Mouse (Mus musculus) MEL (cell line): ENCODE results near the gene Pdss2.

ENCODE experiments used
- CTCF ChIP-seq, 3 experiments: IDR thresholded peaks in 2 of 3; conservative IDR thresholded peaks in 1 of 3; 2 replicates each; pipeline ENCODE4 v1.5.1; 2011 to 2012; ENCODE audit warnings: low read length in 3 of 3, low read depth in 2 of 3, mild to moderate bottlenecking in 2 of 3, improper control_type of control experiment in 1 of 3, inconsistent platforms in 1 of 3, mixed read lengths in 1 of 3, moderate library complexity in 1 of 3; ENCODE audit not compliant: control insufficient read depth in 1 of 3, insufficient read depth in 1 of 3, poor library complexity in 1 of 3, severe bottlenecking in 1 of 3
- GATA1 ChIP-seq: IDR thresholded peaks from 2 replicates; pipeline ENCODE4 v1.6.1; 2011; ENCODE audit warnings: low read depth, low read length, improper control_type of control experiment
- MYC ChIP-seq: IDR thresholded peaks from 2 replicates; pipeline ENCODE4 v1.6.1; 2011; ENCODE audit warnings: low read depth, mild to moderate bottlenecking, low read length, improper control_type of control experiment, moderate library complexity
- TAL1 ChIP-seq: IDR thresholded peaks from 2 replicates; pipeline ENCODE4 v1.6.1; 2012; ENCODE audit warnings: mild to moderate bottlenecking, inconsistent platforms, low read length, moderate library complexity, mixed read lengths
- UBTF ChIP-seq: IDR thresholded peaks from 2 replicates; pipeline ENCODE4 v1.6.1; 2012; ENCODE audit warnings: low read depth, mild to moderate bottlenecking, inconsistent platforms, low read length, improper control_type of control experiment, moderate library complexity, borderline replicate concordance; ENCODE audit not compliant: insufficient read depth
- ZC3H11A ChIP-seq: IDR thresholded peaks from 2 replicates; pipeline ENCODE4 v1.6.1; 2012; ENCODE audit warnings: low read depth, mild to moderate bottlenecking, inconsistent platforms, low read length, improper control_type of control experiment

DNA sequence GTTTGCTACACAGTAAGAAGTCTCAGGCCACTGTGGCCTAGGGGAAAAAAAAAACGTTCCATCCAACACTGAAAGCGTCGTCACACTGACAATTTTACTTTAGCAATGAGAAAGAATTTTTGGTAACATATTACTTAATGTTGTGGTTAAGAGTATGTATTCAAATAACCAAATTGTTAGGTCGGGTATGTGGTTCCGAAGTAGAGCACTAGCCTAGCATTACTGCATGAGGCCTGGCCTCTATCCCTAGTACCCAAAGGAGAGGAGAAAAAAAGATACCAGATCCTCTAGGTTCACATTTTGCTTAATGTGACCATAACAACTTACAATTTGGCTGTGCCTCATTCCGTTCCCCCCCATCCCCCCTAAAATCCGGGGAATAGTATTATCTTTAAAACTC is 807 bp upstream of the Pdss2 start:
- TF ChIP-seq CTCF (IDR thresholded peaks at IDR 0.05 in 2 of 3, conservative IDR thresholded peaks at IDR 0.05 in 1 of 3; ENCODE audit: control insufficient read depth in 1 of 3, insufficient read depth in 1 of 3, low read depth in 2 of 3, low read length in 3 of 3, poor library complexity in 1 of 3, severe bottlenecking in 1 of 3): no peak
- no peak for TF ChIP-seq UBTF
- TF ChIP-seq ZC3H11A: no peak
- no peak for TF ChIP-seq GATA1
- no peak for TF ChIP-seq TAL1
- no peak for TF ChIP-seq MYC
